Mouse (Mus musculus) MEL (cell line): ENCODE data around the gene Nucb1.

Source experiments
- GATA1 ChIP-seq: IDR thresholded peaks from 2 replicates; pipeline ENCODE4 v1.6.1; 2011; ENCODE audit warnings: low read depth, low read length, improper control_type of control experiment
- MAX ChIP-seq: IDR thresholded peaks from 2 replicates; pipeline ENCODE4 v1.6.1; 2011; ENCODE audit warnings: low read length, improper control_type of control experiment
- POLR2AphosphoS2 ChIP-seq: IDR thresholded peaks from 2 replicates; pipeline ENCODE4 v1.6.1; 2011; ENCODE audit warnings: low read length, improper control_type of control experiment
- TAL1 ChIP-seq: IDR thresholded peaks from 2 replicates; pipeline ENCODE4 v1.6.1; 2012; ENCODE audit warnings: mild to moderate bottlenecking, inconsistent platforms, low read length, moderate library complexity, mixed read lengths

GRCm38 (mm10) chr7:45551512-45551883 lies 41.3 kb upstream of the Nucb1 start:
- TF ChIP-seq GATA1 (no peak), POLR2AphosphoS2 (no peak), MAX (no peak), TAL1 (no peak)
